Mouse (Mus musculus) liver, adult 2 months (tissue): ENCODE results near the gene Cyp3a13.
"Not testable (repeated sequence)": the region's sequence is repeated elsewhere in the genome, so short reads cannot be mapped to it uniquely, and the experiment has no call there.

ENCODE experiments used
- CTCF ChIP-seq: fragments of 200-500 bp; IDR thresholded peaks from 2 replicates; pipeline ENCODE4 v1.5.1; 2011; ENCODE audit warnings: low read depth, low read length, control low read depth
- POLR2A ChIP-seq: fragments of 200-500 bp; IDR thresholded peaks from 2 replicates; pipeline ENCODE4 v1.6.1; 2011; ENCODE audit warnings: low read length, control low read depth; ENCODE audit not compliant: insufficient read depth; ENCODE audit errors: extremely low read depth

DNA sequence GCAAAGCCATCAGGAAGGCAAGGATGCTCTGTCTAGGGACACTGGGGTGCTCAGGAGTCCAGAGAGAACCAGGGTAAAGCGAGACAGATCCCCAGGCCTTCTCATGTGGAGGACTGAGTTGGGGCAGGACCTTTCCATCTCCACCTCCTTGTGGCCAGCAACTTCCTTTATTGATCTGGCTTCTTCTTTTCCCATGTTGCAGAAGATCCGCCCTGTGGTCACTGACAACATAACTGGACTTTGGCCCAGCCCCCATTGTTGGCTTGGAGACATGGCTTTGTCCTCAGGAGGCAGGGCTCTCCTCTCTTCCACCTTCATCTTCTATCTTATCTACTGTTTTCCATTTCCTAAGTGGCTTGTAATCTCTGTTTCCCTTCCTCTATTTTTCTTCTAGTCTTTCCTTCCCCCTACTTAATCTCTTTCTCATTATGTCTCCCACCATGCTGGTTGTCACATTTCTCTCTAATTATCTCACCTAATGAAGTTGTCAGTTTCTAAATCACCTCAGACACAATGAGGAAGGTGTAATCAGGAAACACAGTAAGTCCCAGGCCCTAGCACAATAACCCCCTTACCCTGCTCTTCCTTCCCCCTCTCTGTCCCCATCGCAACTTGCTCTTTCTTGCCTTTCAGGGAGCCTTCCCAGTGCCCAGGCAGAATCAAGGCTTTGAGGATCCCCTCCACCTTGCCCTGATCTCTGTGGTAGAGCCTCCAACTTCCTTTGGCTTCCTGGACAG is 49.6 kb downstream of the Cyp3a13 start, which contains the start of gene Pilrb2:
- TF ChIP-seq CTCF, POLR2A: not testable (repeated sequence)
